ENCODE assay signal across 8 mouse cellular contexts in genomic region chr15:81585746-81586461, GRCm38 (mm10). TPM values are rescaled to one million over a fixed set of nuclear protein-coding genes. Genes with fewer than 3 reads are reported as not detected.
DNase-seq lines count a peak whose midpoint lies in the region; ATAC-seq and TF ChIP-seq lines count a peak whose summit lies in the region.

No protein-coding gene starts in this region.

- under 1% methylated on average over 66 of the region's 77 CpGs for WGBS in embryonic facial prominence, embryonic 13.5 days
- WGBS in limb, embryonic 14.5 days, result under 1% methylated on average over 43 of the region's 77 CpGs
- WGBS in midbrain, embryonic 16.5 days, result under 1% methylated on average over 52 of the region's 77 CpGs

- H3K27ac ChIP-seq in embryonic facial prominence, embryonic 13.5 days, result peak overlapping the region; percentile 100
- H3K27ac ChIP-seq in limb, embryonic 14.5 days (replicated peaks; ENCODE audit: low read depth, low read length), result peak overlapping the region; percentile 100
- H3K27ac ChIP-seq in midbrain, embryonic 16.5 days (ENCODE audit: low read length), result peak overlapping the region; percentile 100

- no peaks in the 10 kb centered on the region for H3K27me3 ChIP-seq in embryonic facial prominence, embryonic 13.5 days
- no peaks in the 10 kb centered on the region for H3K27me3 ChIP-seq in limb, embryonic 14.5 days (ENCODE audit: control insufficient read depth, insufficient read depth, low read length)
- H3K27me3 ChIP-seq in midbrain, embryonic 16.5 days (ENCODE audit: control insufficient read depth, insufficient read depth, low read depth, low read length), result no peaks in the 10 kb centered on the region

- peak; percentile 71 for DNase-seq in 3T3-L1 (ENCODE audit: low read depth, low spot score)
- peak; percentile 82 to 84 for DNase-seq in adrenal gland, postnatal 4 days (ENCODE audit: low spot score in 2 of 2)
- peak; percentile 77 for DNase-seq in heart, adult 8-10 months (ENCODE audit: low spot score)
- peak; percentile 86 for DNase-seq in kidney, adult 9 months
- peak; percentile 75 for DNase-seq in limb, embryonic 14.5 days (ENCODE audit: low spot score)
- peak; percentile 89 to 91 for DNase-seq in spleen, postnatal 10 days (ENCODE audit: low spot score in 2 of 2)

- H3K9ac ChIP-seq in embryonic facial prominence, embryonic 13.5 days, result peak overlapping the region; percentile 99
- H3K9ac ChIP-seq in limb, embryonic 14.5 days (ENCODE audit: low read depth, low read length, severe bottlenecking), result peak overlapping the region; percentile 100
- H3K9ac ChIP-seq in midbrain, embryonic 16.5 days (ENCODE audit: low read depth, low read length), result peak overlapping the region; percentile 100

- peak; percentile 70; the same call in 1 of the 2 replicates for TF ChIP-seq POLR2A in limb, embryonic 14.5 days (IDR thresholded peaks at IDR 0.05; ENCODE audit: borderline replicate concordance, extremely low read depth, insufficient read depth, insufficient read length)

- peak overlapping the region; percentile 86 for H3K4me2 ChIP-seq in embryonic facial prominence, embryonic 13.5 days
- peak overlapping the region; percentile 88 for H3K4me2 ChIP-seq in limb, embryonic 14.5 days (replicated peaks; ENCODE audit: low read depth, low read length, severe bottlenecking)
- peak overlapping the region; percentile 77 for H3K4me2 ChIP-seq in midbrain, embryonic 16.5 days (ENCODE audit: low read length)

- H3K9me3 ChIP-seq in embryonic facial prominence, embryonic 13.5 days, result no peaks in the 10 kb centered on the region
- H3K9me3 ChIP-seq in limb, embryonic 14.5 days (ENCODE audit: control insufficient read depth, low read length), result no peaks in the 10 kb centered on the region
- no peaks in the 10 kb centered on the region for H3K9me3 ChIP-seq in midbrain, embryonic 16.5 days (replicated peaks; ENCODE audit: control insufficient read depth, low read length, poor library complexity, severe bottlenecking)

- H3K4me1 ChIP-seq in embryonic facial prominence, embryonic 13.5 days, result peaks cover 19% of the 10 kb centered on the region
- H3K4me1 ChIP-seq in limb, embryonic 14.5 days (ENCODE audit: control insufficient read depth, insufficient read depth, low read length), result peaks cover 9% of the 10 kb centered on the region
- peaks cover 33% of the 10 kb centered on the region for H3K4me1 ChIP-seq in midbrain, embryonic 16.5 days (ENCODE audit: control insufficient read depth, insufficient read depth, low read length)

- H3K36me3 ChIP-seq in embryonic facial prominence, embryonic 13.5 days, result peaks cover 3% of the 10 kb centered on the region; the same call in 1 of the 2 replicates
- peaks cover 15% of the 10 kb centered on the region; the same call in 1 of the 2 replicates for H3K36me3 ChIP-seq in limb, embryonic 14.5 days (ENCODE audit: control insufficient read depth, insufficient read depth, low read length)
- no peaks in the 10 kb centered on the region for H3K36me3 ChIP-seq in midbrain, embryonic 16.5 days (ENCODE audit: control insufficient read depth, insufficient read depth, low read length)

- H3K4me3 ChIP-seq in embryonic facial prominence, embryonic 13.5 days, result peak overlapping the region; percentile 96
- peak overlapping the region; percentile 94 for H3K4me3 ChIP-seq in limb, embryonic 14.5 days (replicated peaks; ENCODE audit: low read length)
- peak overlapping the region; percentile 92 for H3K4me3 ChIP-seq in midbrain, embryonic 16.5 days (ENCODE audit: low read depth, low read length)

- peak; percentile 75 for ATAC-seq in embryonic facial prominence, embryonic 13.5 days (ENCODE audit: insufficient number of reproducible peaks, insufficient read depth, low FRiP score, low TSS enrichment, low read depth)
- ATAC-seq in limb, embryonic 14.5 days (ENCODE audit: low FRiP score, low read depth), result peak; percentile 62
- ATAC-seq in midbrain, embryonic 16.5 days, result peak; percentile 81

RNA-seq across cellular contexts. Expression of gene Ep300, which starts 0.8 kb away (rescaled TPM):
- 10 to 100 TPM; 78.9 to 84.0 TPM for total RNA-seq in adrenal gland, postnatal 4 days (2021)
- 20.6 and 21.1 TPM in 2 replicates for polyA plus RNA-seq in embryonic facial prominence, embryonic 13.5 days (2015; fragmentation: Nextera tagmentation; extraction: Ambion mirVana)
- total RNA-seq in heart, adult 8-10 months (2022), result 10 to 100 TPM; 40.2 to 48.8 (median 46.7) TPM
- 38.2 and 42.5 TPM in 2 replicates for polyA plus RNA-seq in limb, embryonic 14.5 days (2012; rRNA removed)
- polyA plus RNA-seq in limb, embryonic 14.5 days (2014; fragmentation: Nextera tagmentation; extraction: Ambion mirVana), result 20.2 and 22.3 TPM in 2 replicates
- polyA plus RNA-seq in midbrain, embryonic 16.5 days (2015; fragmentation: Nextera tagmentation; extraction: Ambion mirVana), result 18.9 and 21.2 TPM in 2 replicates

Comparison
In these comparisons a context has a peak if more than half of its experiments do, and no peak if none do; other contexts are left out.
1. Peak in every context shown above with its lines: DNase-seq, ATAC-seq, H3K4me3 ChIP-seq and H3K27ac ChIP-seq.